Comparison of ENCODE assay signal across 8 mouse cellular contexts in genomic region chr7:63758240-63758826, GRCm38 (mm10).
DNase-seq lines count a peak whose midpoint lies in the region; ATAC-seq and TF ChIP-seq lines count a peak whose summit lies in the region.

No protein-coding gene starts in this region.

- TF ChIP-seq POLR2A in small intestine, adult 2 months (IDR thresholded peaks at IDR 0.05; ENCODE audit: low read depth, low read length) = no peak

- TF ChIP-seq CTCF in small intestine, adult 2 months (IDR thresholded peaks at IDR 0.05; ENCODE audit: extremely low read depth, insufficient read length, insufficient replicate concordance, low read depth, low read length) = no peak

- whole genome bisulfite sequencing in forebrain, embryonic 13.5 days = under 1% methylated on average over 63 of the region's 97 CpGs
- under 1% methylated on average over 84 of the region's 97 CpGs for WGBS in limb, embryonic 13.5 days
- WGBS in small intestine, adult 2 months = 1% methylated on average over 97 of the region's 97 CpGs

- no peaks in the 10 kb centered on the region for H3K9me3 ChIP-seq in forebrain, embryonic 13.5 days (replicated peaks)
- no peaks in the 10 kb centered on the region for H3K9me3 ChIP-seq in limb, embryonic 13.5 days

- H3K27ac ChIP-seq in brown adipose tissue, adult 24 weeks (replicated peaks; ENCODE audit: low read depth, low read length) = no peak overlapping the region
- no peak overlapping the region for H3K27ac ChIP-seq in forebrain, embryonic 13.5 days
- no peak overlapping the region for H3K27ac ChIP-seq in limb, embryonic 13.5 days
- H3K27ac ChIP-seq in small intestine, adult 2 months (ENCODE audit: insufficient read depth, low read depth, low read length) = no peak overlapping the region

- DNase-seq in layer of hippocampus, postnatal 36 days = peak; percentile 38 to 47
- no peak for DNase-seq in layer of hippocampus, adult 8-10 months (ENCODE audit: low spot score in 2 of 2)
- DNase-seq in Muller cell, postnatal 12 days (ENCODE audit: inconsistent ontology term) = no peak
- DNase-seq in left cerebral cortex, adult 11 months (ENCODE audit: low spot score) = no peak

- H3K4me3 ChIP-seq in brown adipose tissue, adult 24 weeks (ENCODE audit: insufficient read depth, low read depth, low read length) = 0 out of 2 replicates have a peak overlapping the region, but pooled peaks have one; percentile 20
- H3K4me3 ChIP-seq in forebrain, embryonic 13.5 days = peak overlapping the region; percentile 48
- H3K4me3 ChIP-seq in limb, embryonic 13.5 days = peak overlapping the region; percentile 49
- peak overlapping the region; percentile 23 for H3K4me3 ChIP-seq in small intestine, adult 2 months (ENCODE audit: low read depth, low read length)

- ATAC-seq in forebrain, embryonic 13.5 days = peak; percentile 68
- 0 out of 2 replicates have a peak, but pooled peaks have one; percentile 24 for ATAC-seq in limb, embryonic 13.5 days (ENCODE audit: low FRiP score, low read depth)

- peaks cover 80% of the 10 kb centered on the region for H3K27me3 ChIP-seq in forebrain, embryonic 13.5 days
- peaks cover 92% of the 10 kb centered on the region for H3K27me3 ChIP-seq in limb, embryonic 13.5 days
- peaks cover 45% of the 10 kb centered on the region for H3K27me3 ChIP-seq in small intestine, adult 2 months (ENCODE audit: control insufficient read depth, insufficient read depth, low read length)

- peak overlapping the region; percentile 55 for H3K9ac ChIP-seq in forebrain, embryonic 13.5 days
- H3K9ac ChIP-seq in limb, embryonic 13.5 days = peak overlapping the region; percentile 45; the same call in 1 of the 2 replicates

- peak overlapping the region; percentile 75 for H3K4me2 ChIP-seq in forebrain, embryonic 13.5 days
- peak overlapping the region; percentile 78 for H3K4me2 ChIP-seq in limb, embryonic 13.5 days (replicated peaks)

- peaks cover 5% of the 10 kb centered on the region; the same call in 1 of the 2 replicates for H3K4me1 ChIP-seq in brown adipose tissue, adult 24 weeks (ENCODE audit: control insufficient read depth, insufficient read depth, insufficient read length, low read length)
- peaks cover 42% of the 10 kb centered on the region for H3K4me1 ChIP-seq in forebrain, embryonic 13.5 days
- peaks cover 30% of the 10 kb centered on the region for H3K4me1 ChIP-seq in limb, embryonic 13.5 days
- peaks cover 5% of the 10 kb centered on the region; the same call in 1 of the 2 replicates for H3K4me1 ChIP-seq in small intestine, adult 2 months (ENCODE audit: control insufficient read depth, insufficient read depth, insufficient read length, low read length)

- no peaks in the 10 kb centered on the region for H3K36me3 ChIP-seq in forebrain, embryonic 13.5 days (ENCODE audit: poor library complexity, severe bottlenecking)
- no peaks in the 10 kb centered on the region for H3K36me3 ChIP-seq in limb, embryonic 13.5 days
- H3K36me3 ChIP-seq in small intestine, adult 2 months (ENCODE audit: control insufficient read depth, insufficient read depth, low read length) = no peaks in the 10 kb centered on the region

Comparison
In these comparisons a context has a peak if more than half of its experiments do, and no peak if none do; other contexts are left out.
1. DNase-seq: peak in layer of hippocampus, postnatal 36 days (2 of 2); none in layer of hippocampus, adult 8-10 months (0 of 2), Muller cell, postnatal 12 days (single experiment) and left cerebral cortex, adult 11 months (single experiment).
2. Peak in every context shown above with its lines, with median percentiles within 50 percentile points of each other: H3K4me3 ChIP-seq.